In the genomic region with DNA sequence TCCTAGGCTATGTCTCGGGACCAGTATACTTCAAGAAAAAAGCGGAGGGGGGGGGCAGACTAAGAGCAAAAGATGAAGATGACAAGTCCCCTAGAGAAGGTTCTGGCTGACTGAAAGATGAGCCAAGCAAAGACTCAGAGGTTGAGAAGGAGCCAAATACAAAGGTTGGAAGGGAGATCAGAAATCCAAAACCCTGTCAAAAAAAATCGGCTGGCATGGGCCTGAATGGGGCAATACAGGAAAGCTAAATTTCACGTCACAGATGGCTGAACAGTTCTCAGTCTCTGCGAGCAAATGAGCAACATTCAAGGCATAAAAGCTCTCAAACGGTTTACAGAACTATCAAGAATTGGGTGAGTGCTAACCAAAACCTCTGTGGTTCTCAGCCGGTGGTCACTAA, we compare ENCODE assay signal across 20 mouse cellular contexts. TPM values are rescaled to one million over a fixed set of nuclear protein-coding genes. Genes with fewer than 3 reads are reported as not detected.
DNase-seq lines count a peak whose midpoint lies in the region; ATAC-seq lines count a peak whose summit lies in the region.
"Had no signal": no experiment of that assay in that cellular context is flagged by ENCODE, and none has a peak within 500 bp of the region (broad histone marks: within the 10 kb centered on the region; RNA-seq: fewer than 3 reads in every experiment).

No protein-coding gene starts in this region.

- no peak overlapping the region for H3K4me2 ChIP-seq in forebrain, embryonic 11.5 days (ENCODE audit: low read depth, low read length, severe bottlenecking)
- peak overlapping the region; percentile 96 for H3K4me2 ChIP-seq in neural tube, embryonic 12.5 days (replicated peaks)
- H3K4me2 ChIP-seq in midbrain, embryonic 14.5 days (ENCODE audit: low read length), result peak overlapping the region; percentile 76
- H3K4me2 ChIP-seq in liver, embryonic 12.5 days, result no peak overlapping the region
- H3K4me2 ChIP-seq: heart, embryonic 13.5 days; liver, embryonic 11.5 days; lung, embryonic 14.5 days had no signal

- no peaks in the 10 kb centered on the region for H3K36me3 ChIP-seq in forebrain, embryonic 11.5 days (ENCODE audit: control insufficient read depth, insufficient read depth, low read length)
- H3K36me3 ChIP-seq in forebrain, embryonic 10.5 days (replicated peaks), result no peaks in the 10 kb centered on the region
- no peaks in the 10 kb centered on the region for H3K36me3 ChIP-seq in neural tube, embryonic 12.5 days
- H3K36me3 ChIP-seq in midbrain, embryonic 14.5 days (ENCODE audit: control insufficient read depth, insufficient read depth, low read length), result no peaks in the 10 kb centered on the region
- H3K36me3 ChIP-seq in liver, embryonic 12.5 days, result no peaks in the 10 kb centered on the region
- H3K36me3 ChIP-seq: heart, embryonic 13.5 days; limb, embryonic 10.5 days had no signal

- no peak for ATAC-seq in forebrain, embryonic 11.5 days (replicated peaks; ENCODE audit: low FRiP score)
- no peak for ATAC-seq in neural tube, embryonic 12.5 days (ENCODE audit: low FRiP score, low read depth)
- ATAC-seq in midbrain, embryonic 14.5 days (ENCODE audit: low FRiP score, low TSS enrichment), result no peak
- no peak for ATAC-seq in liver, embryonic 12.5 days
- no peak for ATAC-seq in monocyte, adult 5-6 weeks (replicated peaks; ENCODE audit: insufficient number of reproducible peaks, low FRiP score, low TSS enrichment, poor library complexity, severe bottlenecking)

- H3K9ac ChIP-seq in forebrain, embryonic 11.5 days (ENCODE audit: low read length), result no peak overlapping the region
- H3K9ac ChIP-seq in neural tube, embryonic 12.5 days, result no peak overlapping the region
- H3K9ac ChIP-seq in midbrain, embryonic 14.5 days (replicated peaks; ENCODE audit: low read length), result no peak overlapping the region
- no peak overlapping the region for H3K9ac ChIP-seq in liver, embryonic 12.5 days
- H3K9ac ChIP-seq: heart, embryonic 13.5 days; lung, embryonic 14.5 days had no signal

- no peak overlapping the region for H3K27ac ChIP-seq in forebrain, embryonic 11.5 days (ENCODE audit: low read depth, low read length)
- no peak overlapping the region for H3K27ac ChIP-seq in forebrain, embryonic 10.5 days
- H3K27ac ChIP-seq in neural tube, embryonic 12.5 days, result no peak overlapping the region
- no peak overlapping the region for H3K27ac ChIP-seq in midbrain, embryonic 14.5 days (replicated peaks; ENCODE audit: low read depth, low read length)
- H3K27ac ChIP-seq in liver, embryonic 12.5 days, result no peak overlapping the region
- H3K27ac ChIP-seq: heart, embryonic 13.5 days; limb, embryonic 10.5 days; macrophage had no signal

- 79% methylated on average over 7 of the region's 7 CpGs for WGBS in forebrain, embryonic 11.5 days
- 70% methylated on average over 7 of the region's 7 CpGs for WGBS in forebrain, embryonic 10.5 days
- WGBS in neural tube, embryonic 12.5 days, result 76% methylated on average over 7 of the region's 7 CpGs
- 74% methylated on average over 7 of the region's 7 CpGs for WGBS in midbrain, embryonic 14.5 days
- WGBS in liver, embryonic 12.5 days (ENCODE audit: insufficient replicate concordance), result 50% methylated on average over 7 of the region's 7 CpGs

- peaks cover 5% of the 10 kb centered on the region; the same call in 1 of the 2 replicates for H3K4me1 ChIP-seq in forebrain, embryonic 11.5 days (replicated peaks; ENCODE audit: control insufficient read depth, insufficient read depth, low read length)
- H3K4me1 ChIP-seq in forebrain, embryonic 10.5 days, result peaks cover 28% of the 10 kb centered on the region
- H3K4me1 ChIP-seq in neural tube, embryonic 12.5 days, result peaks cover 7% of the 10 kb centered on the region; the same call in 1 of the 2 replicates
- H3K4me1 ChIP-seq in midbrain, embryonic 14.5 days (ENCODE audit: control insufficient read depth, insufficient read depth, low read length), result peaks cover 14% of the 10 kb centered on the region
- 0 out of 2 replicates have a peak, but pooled peaks cover 5% of the 10 kb centered on the region for H3K4me1 ChIP-seq in liver, embryonic 12.5 days

- peak; percentile 20 for DNase-seq in forebrain, embryonic 11.5 days (ENCODE audit: low spot score)
- DNase-seq in forebrain, embryonic 10.5 days (ENCODE audit: extremely low spot score, low spot score), result no peak
- DNase-seq in neural tube, embryonic 10.5 days (ENCODE audit: extremely low spot score, low spot score), result no peak
- DNase-seq in midbrain, embryonic 14.5 days, result no peak
- DNase-seq in kidney, postnatal 10 days, result no peak
- DNase-seq: adrenal gland, adult 8-10 months; kidney, adult 11 months; kidney, postnatal 25 days; lung, embryonic 14.5 days; right cerebral cortex, adult 18-20 months; thymus, adult 2 months had no signal

- H3K4me3 ChIP-seq in forebrain, embryonic 11.5 days (ENCODE audit: low read depth, low read length), result no peak overlapping the region
- H3K4me3 ChIP-seq in forebrain, embryonic 10.5 days, result no peak overlapping the region
- H3K4me3 ChIP-seq in neural tube, embryonic 12.5 days, result no peak overlapping the region
- peak overlapping the region; percentile 84 for H3K4me3 ChIP-seq in midbrain, embryonic 14.5 days (replicated peaks; ENCODE audit: low read depth, low read length)
- no peak overlapping the region for H3K4me3 ChIP-seq in liver, embryonic 12.5 days
- H3K4me3 ChIP-seq: heart, embryonic 13.5 days; limb, embryonic 10.5 days had no signal

- H3K27me3 ChIP-seq in forebrain, embryonic 11.5 days (ENCODE audit: control insufficient read depth, insufficient read depth, low read length), result peaks cover 10% of the 10 kb centered on the region; the same call in 1 of the 2 replicates
- H3K27me3 ChIP-seq in forebrain, embryonic 10.5 days (ENCODE audit: poor library complexity, severe bottlenecking), result peaks cover 69% of the 10 kb centered on the region
- H3K27me3 ChIP-seq in neural tube, embryonic 12.5 days (replicated peaks), result peaks cover 28% of the 10 kb centered on the region
- peaks cover 7% of the 10 kb centered on the region; the same call in 1 of the 2 replicates for H3K27me3 ChIP-seq in midbrain, embryonic 14.5 days (ENCODE audit: control insufficient read depth, insufficient read depth, low read length)
- H3K27me3 ChIP-seq in liver, embryonic 12.5 days (replicated peaks), result peaks cover 67% of the 10 kb centered on the region

- H3K9me3 ChIP-seq in forebrain, embryonic 11.5 days (ENCODE audit: control insufficient read depth, low read length), result no peaks in the 10 kb centered on the region
- H3K9me3 ChIP-seq in forebrain, embryonic 10.5 days, result no peaks in the 10 kb centered on the region
- no peaks in the 10 kb centered on the region for H3K9me3 ChIP-seq in neural tube, embryonic 12.5 days
- H3K9me3 ChIP-seq in midbrain, embryonic 14.5 days (ENCODE audit: control insufficient read depth, low read length), result no peaks in the 10 kb centered on the region
- no peaks in the 10 kb centered on the region for H3K9me3 ChIP-seq in liver, embryonic 12.5 days (replicated peaks)
- H3K9me3 ChIP-seq: heart, embryonic 13.5 days; limb, embryonic 10.5 days had no signal

RNA-seq across cellular contexts. Expression of a gene that starts 2.5 kb away (rescaled TPM):
- polyA plus RNA-seq in forebrain, embryonic 11.5 days (2014; fragmentation: Nextera tagmentation; extraction: Ambion mirVana), result 2.5 and 2.6 TPM in 2 replicates
- polyA plus RNA-seq in forebrain, embryonic 10.5 days (2016; fragmentation: Nextera tagmentation; extraction: Ambion mirVana), result 0.90 and 1.1 TPM in 2 replicates
- polyA plus RNA-seq in neural tube, embryonic 12.5 days (2016; fragmentation: Nextera tagmentation; extraction: Ambion mirVana), result 4.7 and 4.9 TPM in 2 replicates
- polyA plus RNA-seq in midbrain, embryonic 14.5 days (2014; fragmentation: Nextera tagmentation; extraction: Ambion mirVana), result 12.0 and 12.8 TPM in 2 replicates
- polyA plus RNA-seq in liver, embryonic 12.5 days (2016; fragmentation: Nextera tagmentation; extraction: Ambion mirVana), result 0.02 and 0.20 TPM in 2 replicates
- not detected in 3 replicates for total RNA-seq in monocyte, adult 5-6 weeks (2017)
- total RNA-seq: granulocyte monocyte progenitor cell, adult 5-6 weeks; hematopoietic stem cell, adult 5-6 weeks had no signal
- polyA plus RNA-seq: macrophage had no signal

Comparison
In these comparisons a context has a peak if more than half of its experiments do, and no peak if none do; other contexts are left out.
1. H3K4me2 ChIP-seq: peak in neural tube, embryonic 12.5 days (single experiment) and midbrain, embryonic 14.5 days (single experiment); none in forebrain, embryonic 11.5 days (single experiment) and liver, embryonic 12.5 days (single experiment).